Mouse (Mus musculus): ENCODE measurements at regions not wholly inside any gene's neighbourhood (a gene's known extent, or its start where the extent isn't known, plus 50 kb on each side); places are given as distances from the start of the nearest gene placed in this dataset.
A peak's percentile ranks its signal among the peaks of the same experiment; 100 is the strongest.

DNA sequence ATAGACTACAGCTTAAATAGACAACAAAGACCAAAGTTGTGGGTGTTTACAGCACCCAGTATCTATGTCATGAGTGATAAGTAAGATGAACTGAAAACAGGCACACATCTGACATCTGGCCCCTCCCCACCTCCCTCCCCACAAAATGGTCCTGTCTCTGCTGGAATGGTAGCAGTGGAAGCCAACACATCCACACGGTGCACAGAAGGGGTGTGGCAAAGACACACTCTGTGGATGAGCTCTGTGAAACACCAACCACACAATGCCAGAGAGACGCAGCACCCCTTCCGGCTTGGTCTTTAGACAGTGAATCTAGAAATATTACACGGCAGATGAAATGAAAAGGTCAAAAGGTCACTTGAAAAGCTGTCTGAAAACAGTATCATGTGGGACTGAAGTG is 85.6 kb downstream of the Fgf18 start:
- DNase-seq = no peak

DNA sequence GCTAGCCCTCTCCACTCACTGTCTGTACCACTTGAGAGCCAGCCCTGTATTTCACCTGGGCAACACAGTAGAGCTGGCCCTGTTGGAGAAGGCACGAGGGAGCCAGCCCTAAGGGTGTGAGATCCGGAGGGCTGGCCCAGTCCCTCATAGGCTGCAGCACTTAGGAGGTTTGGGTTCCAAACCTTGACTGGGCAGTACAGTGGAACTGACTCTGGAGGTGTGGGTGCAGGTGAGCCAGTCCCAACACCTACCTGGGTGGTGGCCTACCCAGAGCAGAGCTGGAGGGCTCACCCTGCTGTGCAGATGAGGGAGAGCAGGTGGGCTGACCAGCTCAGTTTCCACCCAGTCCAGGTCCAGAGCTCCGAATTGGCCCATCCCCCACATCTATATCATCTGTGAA is 86.8 kb downstream of the Fgf18 start:
- no peak for DNase-seq

DNA sequence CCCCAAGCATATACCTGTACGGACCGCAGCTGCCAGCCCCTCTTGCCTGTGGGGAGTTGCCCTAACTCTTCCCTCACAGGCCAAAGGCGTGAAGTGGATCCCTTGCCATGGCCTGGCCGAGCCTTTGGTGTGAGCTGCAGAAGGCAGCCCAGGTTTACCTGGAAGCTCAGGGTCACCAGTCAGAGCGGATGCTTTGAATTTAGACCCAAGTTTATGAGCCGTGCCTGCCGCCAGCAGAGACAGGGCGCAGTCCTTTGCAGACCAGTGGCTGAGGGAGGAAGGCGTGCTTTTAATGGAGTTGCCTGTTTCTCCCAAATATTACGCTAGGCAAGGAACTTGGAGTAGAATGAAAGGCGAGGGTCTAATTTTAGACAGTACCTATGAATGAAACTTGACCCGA is 97.0 kb downstream of the Fgf18 start:
- no peak for DNase-seq

DNA sequence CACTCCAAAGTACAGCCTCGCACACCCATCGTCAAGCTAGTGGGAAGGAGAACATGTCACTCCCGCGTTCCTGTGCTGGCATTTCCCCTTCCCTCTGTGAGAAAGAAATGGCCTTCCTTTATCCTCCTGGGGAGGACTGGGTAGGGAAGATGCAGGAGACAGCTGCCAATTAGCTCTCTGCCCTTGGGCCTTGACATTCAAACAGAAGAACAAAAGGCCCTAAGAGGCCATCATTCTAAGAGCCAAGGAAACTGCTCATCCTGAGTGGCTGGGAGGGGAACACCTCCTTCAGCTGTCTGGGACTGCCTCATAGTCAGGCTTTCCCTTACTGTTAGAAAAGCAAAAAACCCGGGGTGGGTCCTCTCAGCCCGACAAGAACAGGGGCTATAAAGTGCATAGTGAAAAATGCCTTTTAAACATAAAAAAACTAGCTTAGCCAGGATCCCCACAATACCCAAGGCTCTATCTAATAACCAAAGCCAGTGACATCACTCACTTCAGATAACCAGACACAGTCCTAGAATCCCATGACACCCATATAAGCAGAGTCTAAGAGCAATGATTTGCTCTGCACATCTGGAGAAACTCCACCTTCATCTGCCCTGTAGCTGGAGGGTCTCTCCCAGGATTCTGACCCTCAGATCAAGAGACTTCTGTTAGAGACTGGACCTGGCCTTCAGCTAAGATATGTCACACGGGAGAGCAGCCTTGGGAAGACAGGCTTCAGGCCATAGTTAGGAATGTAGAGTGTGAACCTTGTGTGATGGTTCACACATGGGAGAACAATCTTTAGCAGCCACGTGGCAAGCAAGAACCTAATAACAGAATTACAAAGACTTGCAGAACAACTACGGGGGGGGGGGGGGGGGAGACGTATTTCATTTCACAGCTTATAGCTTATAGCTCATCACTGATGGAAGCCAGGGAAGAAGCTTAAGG is 107.1 kb downstream of the Fgf18 start:
- no peak for DNase-seq

DNA sequence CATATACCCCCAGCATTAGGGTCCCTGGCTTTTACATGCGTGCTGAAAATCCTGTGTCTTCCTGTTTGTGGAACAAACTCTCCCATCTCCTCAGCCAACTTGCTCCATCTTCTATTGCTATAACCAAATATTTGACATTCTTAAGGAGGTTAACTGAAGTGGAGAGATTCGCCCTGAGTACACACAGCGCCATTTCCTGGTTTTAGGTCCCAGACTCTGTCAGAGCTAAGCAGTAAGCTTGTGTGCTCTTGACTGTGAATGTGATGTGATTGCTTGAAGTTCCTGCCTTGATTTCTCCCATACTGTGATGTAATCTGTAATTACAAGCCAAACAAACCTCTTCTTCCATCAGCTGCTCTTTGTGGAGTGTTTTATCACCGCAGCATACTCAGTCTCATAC is 110.8 kb downstream of the Fgf18 start:
- DNase-seq = no peak

DNA sequence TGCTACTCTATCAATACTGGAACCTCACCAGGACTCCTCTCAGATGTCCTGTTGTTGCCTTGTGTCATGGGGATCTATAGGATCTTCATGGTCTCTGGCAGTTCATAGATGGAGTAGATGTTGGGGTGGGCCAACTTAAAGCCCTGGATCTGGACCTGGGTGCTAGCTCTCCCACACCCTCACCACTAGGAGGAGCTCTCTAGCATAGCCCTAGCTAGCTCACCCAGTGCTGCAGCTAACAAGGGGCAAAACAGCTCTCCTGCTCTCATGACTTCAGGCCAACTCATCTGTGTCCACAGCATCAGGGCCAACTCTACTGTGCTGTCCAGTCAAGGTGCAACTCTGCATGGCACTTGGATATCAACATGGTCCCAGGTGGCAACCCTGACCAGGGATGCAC is 118.3 kb downstream of the Fgf18 start:
- DNase-seq = peak; percentile 38

DNA sequence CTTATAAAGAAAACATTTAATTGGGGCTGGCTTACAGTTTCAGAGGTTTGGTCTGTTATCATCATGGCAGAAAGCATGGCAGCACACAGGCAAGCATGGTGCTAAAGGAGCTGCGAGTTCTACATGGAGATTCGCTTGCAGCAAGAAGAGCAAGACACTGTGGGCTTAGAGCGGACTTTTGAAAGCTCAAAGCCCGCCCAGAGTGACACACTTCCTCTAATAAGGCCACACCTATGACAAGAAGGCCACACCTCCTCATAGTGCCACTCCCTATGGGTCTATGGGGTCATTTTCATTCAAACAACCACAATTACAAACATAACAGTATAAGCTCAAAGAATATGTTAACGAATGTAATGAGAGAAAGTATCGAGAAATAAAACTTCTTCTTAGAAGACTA is 120.1 kb downstream of the Fgf18 start:
- no peak for DNase-seq

DNA sequence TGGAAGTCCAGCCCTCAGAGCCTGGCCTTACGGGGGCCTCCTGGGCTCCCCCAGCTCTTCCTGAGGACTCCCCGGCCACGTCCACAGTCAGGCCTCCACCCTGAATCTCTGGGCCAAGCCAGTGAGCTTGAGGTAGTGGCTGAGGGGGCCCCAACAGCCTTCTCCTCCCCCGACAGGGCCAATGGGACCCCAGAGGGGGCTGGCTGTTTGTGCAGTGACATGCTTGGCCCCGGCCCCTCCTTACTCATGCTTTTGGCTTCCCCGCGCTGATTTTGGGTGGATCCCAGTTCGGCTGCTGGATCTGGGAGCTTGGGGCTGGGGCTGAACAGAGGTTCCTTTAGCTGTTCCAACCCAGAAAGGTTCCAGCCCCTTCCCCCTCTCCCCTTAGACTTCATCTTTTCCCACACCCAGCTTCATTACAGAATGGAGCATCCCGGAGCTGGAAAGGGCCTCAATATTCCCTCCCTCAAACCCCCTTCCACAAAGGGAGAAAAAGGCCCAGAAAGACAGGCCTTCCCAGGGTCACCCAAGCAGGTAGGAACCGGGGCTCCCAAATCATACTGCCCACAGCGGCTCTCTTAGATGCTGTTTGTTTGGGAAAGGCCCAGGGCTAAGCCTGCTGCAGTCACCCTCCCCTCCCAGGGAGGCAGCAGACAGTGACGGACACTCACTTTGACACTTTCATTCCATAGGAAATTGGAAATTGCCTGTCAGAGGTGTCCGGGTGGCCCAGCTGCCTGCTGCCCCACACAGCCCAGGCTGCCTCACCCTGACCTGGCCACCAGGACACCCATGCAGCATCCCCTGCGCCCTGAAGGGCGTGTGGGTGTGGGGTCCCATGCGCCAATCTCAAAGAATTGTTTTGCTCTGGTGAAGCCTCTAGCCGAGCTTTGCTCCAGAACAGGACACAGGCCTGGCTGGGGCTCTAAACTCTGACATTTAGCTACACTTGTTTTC is 133.7 kb downstream of the Fgf18 start:
- no peak for DNase-seq

DNA sequence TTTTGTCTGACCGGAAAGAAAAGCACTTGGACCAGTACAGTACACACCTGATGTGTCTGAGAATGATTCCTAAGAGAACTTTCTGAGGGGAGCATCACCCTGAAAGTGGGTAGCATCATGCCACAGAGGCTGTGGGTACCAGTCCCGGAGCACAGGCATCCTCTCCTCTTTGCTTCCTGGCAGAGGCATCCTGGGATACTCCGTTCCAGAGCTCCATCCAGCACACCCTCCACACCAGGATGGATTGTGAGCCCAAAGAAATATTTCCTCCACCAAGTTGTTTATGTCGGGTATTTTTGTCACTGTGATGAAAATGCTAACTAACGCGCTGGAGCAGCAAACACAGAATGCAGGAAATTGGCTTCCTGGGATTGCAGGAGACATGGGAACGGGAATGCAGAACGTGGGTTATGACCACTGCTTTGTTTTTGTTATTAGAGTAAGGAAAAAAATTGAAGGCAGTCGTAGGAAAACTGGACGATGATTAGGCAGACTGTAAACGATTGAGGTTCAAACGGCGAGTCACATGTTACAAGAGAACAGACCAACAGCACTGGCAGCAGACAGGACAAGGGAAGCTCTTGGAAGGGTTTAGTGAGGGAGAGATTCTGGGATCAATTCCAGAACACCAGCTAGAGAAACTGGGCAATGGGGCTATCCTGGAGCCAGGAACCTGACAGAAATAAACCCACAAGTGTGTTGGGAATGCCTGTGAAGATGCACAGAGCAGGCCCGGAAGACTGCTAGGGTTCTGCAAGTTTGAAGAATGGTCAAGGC is 134.6 kb downstream of the Fgf18 start:
- DNase-seq = no peak

DNA sequence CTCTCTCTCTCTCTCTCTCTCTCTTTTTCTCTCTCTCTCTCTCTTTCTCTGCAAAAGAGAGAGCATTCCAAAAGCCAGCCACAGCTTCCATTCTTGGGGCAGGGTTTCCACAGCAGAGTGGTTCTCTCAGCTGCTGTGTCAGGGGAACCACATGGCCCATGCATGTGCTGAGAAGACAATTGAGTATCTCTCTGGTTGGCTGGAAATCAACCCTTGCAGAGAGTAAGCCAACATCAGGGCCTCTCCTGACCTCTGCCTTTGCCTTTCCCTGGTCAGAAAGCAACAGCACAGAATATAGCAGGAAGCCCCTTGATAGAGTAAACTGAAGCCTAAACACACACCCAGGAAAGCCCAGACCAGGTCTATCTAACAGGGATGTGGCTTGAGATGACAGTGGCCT is 138.6 kb downstream of the Fgf18 start:
- no peak for DNase-seq

DNA sequence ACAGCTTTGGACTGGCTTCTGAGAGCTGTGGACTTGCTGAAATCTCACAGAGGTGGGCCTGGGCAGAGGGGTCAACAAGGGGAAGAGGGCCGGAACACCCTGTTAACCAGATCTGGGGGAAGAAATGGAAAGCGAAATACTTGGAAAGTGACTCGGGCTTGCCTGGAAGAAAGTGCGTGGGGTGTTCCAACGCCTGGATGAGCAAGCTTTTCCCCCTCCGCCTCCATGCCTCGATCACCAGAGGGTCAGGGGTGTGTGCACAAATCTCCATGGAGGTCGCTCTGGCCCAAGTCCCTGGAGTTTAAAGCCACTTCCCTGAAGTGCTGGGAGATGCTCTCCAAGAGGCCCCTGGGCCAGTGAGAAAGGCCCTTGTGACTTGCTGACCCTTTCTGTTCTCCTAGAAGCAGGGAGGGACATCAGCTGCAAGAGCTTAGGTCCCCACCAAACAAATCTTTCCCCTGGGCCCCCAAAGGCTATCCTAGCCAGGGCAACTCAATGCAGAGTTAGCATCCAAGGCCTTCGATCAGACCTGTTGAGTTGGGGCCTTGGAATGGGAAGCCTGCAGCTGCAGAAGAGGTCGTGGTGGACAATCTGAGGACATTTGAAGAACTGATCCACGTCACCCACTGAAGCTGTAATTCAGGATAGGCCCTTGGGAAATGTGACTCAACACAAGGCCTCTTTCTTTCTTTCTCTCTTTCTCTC is 139.2 kb downstream of the Fgf18 start:
- no peak for DNase-seq

DNA sequence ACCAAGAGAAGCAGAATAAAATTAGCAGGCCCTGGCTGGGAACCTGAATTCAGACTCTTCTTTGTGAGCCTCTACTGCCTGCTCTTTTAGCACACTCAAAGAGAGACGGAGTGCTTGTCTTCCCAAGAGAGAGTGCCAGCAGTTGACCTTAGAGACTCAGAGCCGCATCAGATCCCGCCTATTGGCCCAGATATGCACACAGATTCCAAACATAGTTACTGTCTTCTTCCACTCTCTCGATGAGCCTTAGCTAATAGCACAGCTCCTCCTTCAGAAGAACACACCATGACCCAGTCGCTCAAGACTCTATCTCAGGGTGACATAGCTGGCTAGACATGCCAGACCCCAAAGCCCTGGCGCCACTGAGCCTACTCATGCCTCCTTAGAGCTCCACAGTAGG is 139.8 kb downstream of the Fgf18 start:
- DNase-seq = no peak

DNA sequence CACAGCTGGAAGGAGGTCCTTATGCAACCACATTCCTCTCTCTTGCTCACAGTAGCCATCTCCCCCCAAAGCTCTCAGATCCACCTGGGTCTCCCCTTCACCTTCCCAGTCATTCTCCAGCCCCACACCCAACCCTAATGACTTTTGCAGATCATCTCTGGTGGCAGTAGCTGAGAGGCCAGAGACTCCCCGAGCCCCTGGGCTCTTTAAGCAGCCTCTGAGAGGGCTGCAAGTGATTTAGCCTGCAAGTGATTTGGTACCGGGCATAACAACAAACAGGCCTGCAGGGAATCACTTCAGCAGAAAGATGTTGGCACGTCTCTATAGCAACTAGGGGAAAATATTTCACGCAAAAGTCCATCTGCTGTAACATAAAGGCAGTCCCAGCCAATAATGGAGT is 142.0 kb downstream of the Fgf18 start:
- DNase-seq = no peak

DNA sequence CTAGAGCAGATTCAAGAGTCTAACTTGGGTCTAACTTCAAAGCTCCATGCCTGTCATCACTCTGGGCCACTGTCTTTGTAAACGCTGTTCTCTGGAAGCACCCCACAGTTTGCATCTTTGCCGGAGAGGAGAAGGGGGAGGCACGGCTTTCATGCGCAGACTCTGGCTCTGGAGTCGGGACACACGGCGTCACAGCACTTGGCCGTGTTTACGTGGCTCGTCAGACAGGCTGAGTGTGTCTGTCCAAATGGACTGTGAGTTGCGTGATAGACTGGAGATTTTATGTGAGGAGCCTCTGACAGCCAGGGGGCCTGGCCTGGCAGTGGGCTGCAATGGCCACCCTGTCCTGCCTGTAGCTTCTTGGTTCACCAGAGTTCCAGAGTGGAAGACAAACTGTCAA is 142.6 kb downstream of the Fgf18 start:
- no peak for DNase-seq

DNA sequence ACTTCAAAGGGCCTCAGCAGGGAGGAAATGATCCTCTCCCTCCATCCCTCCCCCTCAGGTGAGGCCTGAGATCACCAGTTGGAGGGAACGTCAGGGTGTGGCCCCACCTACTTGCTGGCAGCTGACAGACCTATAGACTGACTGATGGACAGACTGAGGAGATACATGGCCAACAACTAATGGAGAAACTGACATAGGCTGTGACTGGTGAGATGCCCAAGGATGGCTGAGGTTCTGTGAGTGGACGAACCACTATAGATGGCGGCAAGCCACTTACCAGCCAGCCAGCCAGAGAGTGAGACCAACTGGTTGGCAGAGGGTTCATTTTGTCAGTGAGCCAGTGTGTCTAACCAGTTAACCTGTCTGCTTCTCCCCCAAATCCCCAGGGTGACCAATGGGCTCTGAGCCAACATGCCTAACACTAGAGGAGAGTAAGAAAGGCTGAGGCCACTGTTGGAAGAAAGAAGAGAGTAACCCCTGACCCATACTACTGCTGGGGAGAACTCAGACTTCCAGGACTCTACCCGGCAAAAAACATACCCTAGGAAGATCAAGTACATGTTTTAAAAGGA is 147.4 kb downstream of the Fgf18 start:
- no peak for DNase-seq

DNA sequence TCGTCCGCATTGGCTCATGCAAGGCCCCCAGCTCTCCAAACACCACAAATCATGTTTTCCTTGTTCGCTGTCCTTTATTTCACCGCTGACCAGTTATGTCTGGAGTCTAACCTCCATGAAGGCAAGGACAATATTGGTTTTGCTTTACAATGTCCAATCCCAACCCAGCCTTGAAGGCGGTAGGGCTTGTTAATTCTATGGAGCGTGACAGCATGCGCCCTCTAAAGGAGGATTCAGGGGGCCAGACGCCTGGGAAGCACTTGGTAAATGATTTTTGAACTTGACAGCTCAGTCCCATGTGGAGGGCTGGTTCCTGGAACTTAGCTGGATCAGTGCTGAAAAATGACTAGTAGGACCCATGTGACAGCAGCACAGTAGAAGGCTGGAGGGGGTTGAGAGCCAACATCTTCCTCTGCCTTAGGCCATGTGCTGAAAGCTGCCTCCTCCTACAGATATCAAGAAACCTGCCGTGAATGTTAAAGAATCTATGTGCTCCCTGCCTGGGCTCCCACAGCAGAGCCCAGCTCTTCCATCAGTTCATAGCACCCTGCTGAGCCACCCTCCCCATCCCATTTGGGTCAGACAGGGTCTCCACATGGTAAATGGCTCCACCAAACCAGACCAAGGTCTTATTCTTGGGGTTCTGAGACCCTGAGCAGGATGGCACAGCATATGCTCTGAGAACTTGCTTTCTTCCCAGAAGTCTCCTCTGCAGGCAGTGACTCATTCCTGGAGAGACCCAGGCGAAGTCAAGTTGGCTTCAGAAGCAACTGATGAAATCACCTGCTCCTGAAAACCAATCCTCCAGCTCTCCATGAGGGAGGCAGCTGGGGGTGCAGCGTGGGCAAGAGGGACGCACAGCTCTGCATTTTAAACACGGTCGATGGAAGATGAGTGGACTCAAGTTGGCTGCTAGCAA is 148.3 kb downstream of the Fgf18 start:
- no peak for DNase-seq

DNA sequence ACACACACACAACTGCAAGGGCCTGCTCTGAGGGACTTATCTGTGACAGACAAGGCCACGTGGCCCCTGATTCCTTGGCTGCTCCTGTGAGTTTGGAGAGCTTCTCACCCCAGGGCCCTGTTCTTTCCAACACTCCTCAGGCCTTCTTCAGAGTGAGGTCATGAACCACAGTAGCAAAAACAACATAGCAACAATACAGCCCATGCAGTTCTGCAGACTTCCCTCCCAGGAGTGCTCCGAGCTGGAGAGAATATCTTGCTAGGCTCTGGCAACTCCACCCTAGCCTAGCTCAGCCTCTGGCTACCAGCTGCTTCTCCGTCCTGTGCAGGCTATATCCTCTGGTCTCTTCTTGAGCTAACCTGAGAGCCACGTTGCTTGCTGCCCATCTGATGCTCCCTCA is 152.8 kb downstream of the Fgf18 start:
- no peak for DNase-seq

DNA sequence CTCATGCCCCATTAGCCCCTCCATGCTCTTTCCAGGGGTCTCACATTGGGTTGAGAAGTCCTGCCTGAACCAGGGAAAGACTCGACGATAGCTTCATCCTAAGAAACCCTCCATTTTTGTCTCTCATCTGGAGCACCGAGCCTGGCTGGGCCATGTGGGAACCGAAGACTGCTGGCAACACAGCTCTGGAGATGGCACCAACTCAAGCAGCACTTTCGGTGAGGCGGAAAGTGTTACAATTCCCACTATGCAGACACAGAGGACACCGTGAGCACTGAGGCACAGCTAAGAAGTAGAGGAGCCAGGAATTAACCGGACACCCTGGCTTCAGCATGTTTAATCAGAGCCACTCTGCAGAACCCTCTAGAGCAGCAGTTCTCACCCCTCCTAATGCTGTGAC is 153.8 kb downstream of the Fgf18 start:
- DNase-seq = no peak

DNA sequence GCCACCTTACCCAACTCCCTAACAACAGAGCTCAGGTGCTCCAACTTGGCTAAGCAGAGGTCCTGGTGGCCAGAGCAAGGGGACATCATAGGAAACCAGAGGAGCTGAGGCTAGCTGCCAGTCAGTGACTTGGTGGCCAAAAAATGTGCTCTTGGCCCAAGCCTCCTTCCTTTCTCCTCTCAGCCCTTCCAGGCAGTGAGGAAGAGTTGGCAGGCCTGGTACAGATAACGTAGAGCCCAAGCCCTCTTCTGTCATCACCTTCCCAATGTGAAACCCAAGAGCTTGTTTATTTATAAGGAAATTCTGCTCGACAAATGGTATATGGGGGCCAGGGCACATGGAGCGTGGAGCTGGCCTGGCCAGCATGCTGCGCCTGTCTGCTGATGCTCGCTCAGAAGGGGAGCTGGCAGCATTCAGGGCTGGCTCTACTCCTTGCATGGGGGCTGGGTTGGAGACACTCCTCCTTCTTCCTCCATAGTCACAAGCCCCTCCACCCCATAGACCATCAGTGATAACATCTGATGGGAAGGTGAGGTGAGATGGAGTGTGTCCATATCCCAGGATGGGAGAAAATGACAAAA is 156.1 kb downstream of the Fgf18 start:
- DNase-seq = no peak

DNA sequence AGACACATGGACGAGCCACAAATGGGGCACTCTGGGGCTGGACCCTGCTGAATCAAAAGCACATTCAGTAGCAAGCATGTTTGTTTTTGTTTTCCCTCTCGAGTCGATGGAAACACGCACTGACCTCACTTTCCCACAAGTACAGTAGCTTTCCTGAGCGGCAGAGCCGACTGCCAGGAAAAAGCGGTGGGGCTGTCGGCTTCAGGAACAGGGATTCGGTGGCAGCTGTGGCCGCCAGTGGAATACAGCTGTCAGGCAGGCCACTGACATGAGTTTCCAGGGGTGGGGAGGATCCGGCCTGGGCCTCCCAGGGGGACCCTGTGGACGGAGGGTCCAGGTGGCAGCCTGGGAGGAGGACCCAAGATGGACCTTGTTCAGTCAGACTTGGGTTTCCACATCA is 157.0 kb downstream of the Fgf18 start:
- DNase-seq = no peak

DNA sequence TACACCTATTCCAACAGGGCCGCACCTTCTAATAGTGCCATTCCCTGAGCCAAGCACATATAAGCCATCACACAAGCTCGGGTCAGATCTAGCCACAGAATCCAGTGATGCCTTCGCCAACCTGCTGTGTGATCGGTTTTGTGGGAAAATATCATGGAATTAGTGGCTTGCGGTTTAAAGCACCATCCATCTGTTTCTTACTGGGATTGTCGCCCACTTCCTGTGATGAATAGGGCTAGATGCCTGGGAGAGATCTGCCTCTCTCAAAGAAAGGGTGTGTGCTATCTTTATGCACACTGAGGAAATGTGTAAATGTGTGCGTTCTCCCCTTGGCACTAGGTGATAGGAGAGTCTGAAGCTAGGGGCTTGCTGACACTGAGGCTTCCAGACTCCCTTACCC is 154.5 kb upstream of the Smim23 start:
- no peak for DNase-seq
